Mouse (Mus musculus): Measurements from ENCODE around the gene Smc1b. TPM values are rescaled to one million over a fixed set of nuclear protein-coding genes. Genes with fewer than 3 reads are reported as not detected.

Smc1b gene
- total and polyA plus RNA-seq, 2 experiments from 2014 or later: 0.24 to 5.2 TPM

GRCm38 (mm10) chr15:85156198-85156597 lies 24.4 kb upstream of the Smc1b start:
- Histone ChIP-seq H3K4me2 (ENCODE audit: low read depth, low read length) (no peak overlapping the region), H3K27ac (no peak overlapping the region), H3K9ac (replicated peaks; ENCODE audit: low read length) (no peak overlapping the region), H3K4me3 (ENCODE audit: low read length) (no peak overlapping the region), H3K36me3 (ENCODE audit: insufficient read depth, low read length) (no peaks in the 10 kb centered on the region), H3K27me3 (ENCODE audit: insufficient read depth, low read length) (no peaks in the 10 kb centered on the region), H3K4me1 (ENCODE audit: insufficient read depth, low read length) (no peaks in the 10 kb centered on the region), H3K9me3 (ENCODE audit: low read length) (no peaks in the 10 kb centered on the region)
- no peak for TF ChIP-seq CTCF (IDR thresholded peaks at IDR 0.05; ENCODE audit: low read depth)
- DNase-seq (ENCODE audit: low spot score) (no peak), ATAC-seq (no peak)
- 53% methylated on average over 4 of the region's 4 CpGs for WGBS

- DNase-seq (ENCODE audit: low spot score): no peak
- Histone ChIP-seq H3K4me2 (ENCODE audit: low read depth, low read length) (no peak overlapping the region), H3K27me3 (ENCODE audit: insufficient read depth, low read length) (no peaks in the 10 kb centered on the region), H3K27ac (no peak overlapping the region), H3K4me3 (ENCODE audit: low read length) (no peak overlapping the region), H3K9ac (replicated peaks; ENCODE audit: low read length) (no peak overlapping the region), H3K4me1 (ENCODE audit: insufficient read depth, low read length) (no peaks in the 10 kb centered on the region), H3K36me3 (ENCODE audit: insufficient read depth, low read length) (no peaks in the 10 kb centered on the region), H3K9me3 (ENCODE audit: low read length) (no peaks in the 10 kb centered on the region)
- WGBS: 94% methylated on average over 3 of the region's 3 CpGs
- no peak for ATAC-seq
- no peak for TF ChIP-seq CTCF (IDR thresholded peaks at IDR 0.05; ENCODE audit: low read depth)
Measured at GRCm38 (mm10) chr15:85154091-85154490, 22.3 kb upstream of the Smc1b start.

DNA sequence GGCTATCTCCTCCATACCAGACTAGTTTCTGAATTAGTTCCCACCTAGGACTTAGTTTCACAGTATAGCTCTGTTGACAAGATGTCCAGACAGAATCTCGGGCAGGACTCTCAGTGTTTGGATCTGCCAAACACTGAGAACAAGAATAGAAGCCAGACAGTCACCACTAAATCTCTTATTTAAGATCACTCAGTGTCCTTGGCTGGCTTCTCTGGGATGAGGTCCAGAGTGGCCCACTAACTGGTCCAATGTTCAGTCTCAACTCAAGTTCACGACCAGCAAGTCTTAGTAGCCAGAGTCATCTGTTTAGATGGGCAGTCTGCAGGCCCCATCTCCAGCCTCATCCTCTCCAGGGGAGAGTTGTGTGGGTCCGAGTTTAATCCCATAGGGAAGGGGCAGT lies 20.8 kb upstream of the Smc1b start:
- Histone ChIP-seq H3K9ac (replicated peaks; ENCODE audit: low read length) (no peak overlapping the region), H3K27me3 (ENCODE audit: insufficient read depth, low read length) (no peaks in the 10 kb centered on the region), H3K9me3 (ENCODE audit: low read length) (no peaks in the 10 kb centered on the region), H3K27ac (no peak overlapping the region), H3K36me3 (ENCODE audit: insufficient read depth, low read length) (no peaks in the 10 kb centered on the region), H3K4me3 (ENCODE audit: low read length) (no peak overlapping the region), H3K4me1 (ENCODE audit: insufficient read depth, low read length) (no peaks in the 10 kb centered on the region), H3K4me2 (ENCODE audit: low read depth, low read length) (no peak overlapping the region)
- TF ChIP-seq CTCF (IDR thresholded peaks at IDR 0.05; ENCODE audit: low read depth): no peak
- ATAC-seq: no peak
- DNase-seq (ENCODE audit: low spot score): no peak
- 69% methylated on average over 3 of the region's 3 CpGs for WGBS

DNA sequence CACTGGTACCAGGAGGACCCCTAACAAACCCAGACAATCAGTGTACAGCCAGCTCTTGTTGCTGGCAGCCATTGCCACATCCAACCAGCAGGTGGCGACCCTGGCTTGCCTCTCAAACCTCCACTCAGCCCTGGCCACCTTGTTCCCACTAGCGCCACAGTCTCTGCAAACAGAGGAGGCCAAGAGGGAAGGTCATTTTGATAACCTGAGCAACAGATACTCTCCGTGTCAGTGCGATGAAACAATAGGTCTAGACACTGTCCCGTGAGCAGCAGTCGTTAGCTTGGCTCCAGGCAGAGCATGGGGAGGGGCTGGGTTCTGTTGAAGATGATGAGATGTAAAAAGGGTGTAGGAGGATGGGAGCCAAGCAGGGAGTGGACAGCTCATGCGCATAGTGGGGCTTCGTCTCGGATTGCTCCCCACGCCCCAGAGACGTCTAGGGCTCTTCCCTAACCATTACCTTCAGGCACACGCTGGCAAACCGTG lies 19.7 kb upstream of the Smc1b start:
- no peak overlapping the region for H3K4me2 ChIP-seq (ENCODE audit: low read depth, low read length)
- no peaks in the 10 kb centered on the region for H3K27me3 ChIP-seq (ENCODE audit: insufficient read depth, low read length)
- no peak overlapping the region for H3K4me3 ChIP-seq (ENCODE audit: low read length)
- H3K4me1 ChIP-seq (ENCODE audit: insufficient read depth, low read length): no peaks in the 10 kb centered on the region
- H3K9ac ChIP-seq (replicated peaks; ENCODE audit: low read length): no peak overlapping the region
- DNase-seq (ENCODE audit: low spot score): peak; percentile 85
- no peak overlapping the region for H3K27ac ChIP-seq
- H3K9me3 ChIP-seq (ENCODE audit: low read length): no peaks in the 10 kb centered on the region
- ATAC-seq: peak; percentile 87
- H3K36me3 ChIP-seq (ENCODE audit: insufficient read depth, low read length): no peaks in the 10 kb centered on the region
- peak; percentile 100 for TF ChIP-seq CTCF (IDR thresholded peaks at IDR 0.05; ENCODE audit: low read depth)
- 23% methylated on average over 13 of the region's 13 CpGs for WGBS

DNA sequence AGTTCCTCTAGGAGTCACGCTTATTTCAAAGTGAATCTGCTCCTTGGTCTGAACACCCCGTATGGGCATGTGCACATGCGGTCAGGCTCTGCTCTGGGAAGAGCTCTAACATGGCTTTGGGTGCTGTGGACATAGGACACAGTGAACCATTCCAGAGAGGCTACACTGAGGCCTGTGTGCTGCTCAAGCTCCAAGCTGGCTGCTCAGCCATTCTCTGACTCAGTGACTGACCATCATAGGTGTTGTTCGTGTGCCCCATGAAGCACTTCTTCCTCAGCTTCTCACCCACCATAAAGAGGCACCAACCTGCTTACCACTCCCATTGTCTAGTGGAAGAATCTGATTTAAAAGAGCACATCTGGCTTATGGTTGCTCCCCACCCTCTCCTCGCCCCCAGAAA lies 12.5 kb upstream of the Smc1b start:
- no peaks in the 10 kb centered on the region for H3K36me3 ChIP-seq (ENCODE audit: insufficient read depth, low read length)
- 96% methylated on average over 5 of the region's 5 CpGs for WGBS
- H3K27ac ChIP-seq: no peak overlapping the region
- H3K4me3 ChIP-seq (ENCODE audit: low read length): no peak overlapping the region
- TF ChIP-seq CTCF (IDR thresholded peaks at IDR 0.05; ENCODE audit: low read depth): no peak
- no peaks in the 10 kb centered on the region for H3K9me3 ChIP-seq (ENCODE audit: low read length)
- no peaks in the 10 kb centered on the region for H3K27me3 ChIP-seq (ENCODE audit: insufficient read depth, low read length)
- DNase-seq (ENCODE audit: low spot score): no peak
- H3K4me1 ChIP-seq (ENCODE audit: insufficient read depth, low read length): no peaks in the 10 kb centered on the region
- no peak overlapping the region for H3K9ac ChIP-seq (replicated peaks; ENCODE audit: low read length)
- H3K4me2 ChIP-seq (ENCODE audit: low read depth, low read length): no peak overlapping the region
- no peak for ATAC-seq

- Histone ChIP-seq H3K9me3 (ENCODE audit: low read length) (no peaks in the 10 kb centered on the region), H3K4me2 (ENCODE audit: low read depth, low read length) (no peak overlapping the region), H3K4me3 (ENCODE audit: low read length) (no peak overlapping the region), H3K9ac (replicated peaks; ENCODE audit: low read length) (no peak overlapping the region), H3K4me1 (ENCODE audit: insufficient read depth, low read length) (no peaks in the 10 kb centered on the region), H3K36me3 (ENCODE audit: insufficient read depth, low read length) (no peaks in the 10 kb centered on the region), H3K27me3 (ENCODE audit: insufficient read depth, low read length) (no peaks in the 10 kb centered on the region), H3K27ac (no peak overlapping the region)
- 97% methylated on average over 1 of the region's 1 CpGs for WGBS
- no peak for ATAC-seq
- TF ChIP-seq CTCF (IDR thresholded peaks at IDR 0.05; ENCODE audit: low read depth): peak; percentile 18; the same call in 1 of the 2 replicates
- DNase-seq (ENCODE audit: low spot score): no peak
Measured at GRCm38 (mm10) chr15:85143747-85144146, 12.0 kb upstream of the Smc1b start.

DNA sequence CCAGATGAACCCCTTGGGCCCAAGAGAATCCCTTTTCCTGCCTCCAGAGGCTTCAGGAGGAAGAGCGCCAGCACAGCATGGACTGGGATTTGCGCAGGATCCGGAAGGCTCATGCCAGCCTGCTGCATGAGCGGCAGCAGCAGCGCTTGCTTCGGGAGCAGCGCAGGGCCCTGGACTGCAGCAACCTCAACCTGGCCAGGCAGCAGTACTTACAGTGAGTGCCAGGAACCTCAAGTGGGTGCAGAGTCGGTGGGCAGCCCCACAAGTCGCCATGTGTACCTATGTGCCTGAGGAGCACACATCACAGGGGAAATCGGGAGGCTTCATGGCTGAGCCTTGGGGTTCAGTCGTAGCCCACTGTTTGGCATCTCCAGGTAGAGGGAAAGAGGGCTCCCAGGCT lies 11.4 kb upstream of the Smc1b start:
- DNase-seq (ENCODE audit: low spot score): no peak
- Histone ChIP-seq H3K4me1 (ENCODE audit: insufficient read depth, low read length) (no peaks in the 10 kb centered on the region), H3K4me3 (ENCODE audit: low read length) (no peak overlapping the region), H3K4me2 (ENCODE audit: low read depth, low read length) (no peak overlapping the region), H3K36me3 (ENCODE audit: insufficient read depth, low read length) (no peaks in the 10 kb centered on the region), H3K9me3 (ENCODE audit: low read length) (no peaks in the 10 kb centered on the region), H3K9ac (replicated peaks; ENCODE audit: low read length) (no peak overlapping the region), H3K27me3 (ENCODE audit: insufficient read depth, low read length) (no peaks in the 10 kb centered on the region), H3K27ac (no peak overlapping the region)
- no peak for ATAC-seq
- no peak for TF ChIP-seq CTCF (IDR thresholded peaks at IDR 0.05; ENCODE audit: low read depth)
- WGBS: 89% methylated on average over 11 of the region's 11 CpGs
